Mouse (Mus musculus) midbrain, embryonic 14.5 days (tissue): ENCODE results near the gene Spns3. TPM values are rescaled to one million over a fixed set of nuclear protein-coding genes. Genes with fewer than 3 reads are reported as not detected.
A peak's percentile ranks its signal among the peaks of the same experiment; 100 is the strongest.

ENCODE experiments used
- ATAC-seq: fragments of 200-750 bp; cut with Nextera tagmentation; 2 replicates; pipeline ENCODE4 v1.8.0; 2017; ENCODE audit warnings: moderate number of reproducible peaks, moderate library complexity; ENCODE audit not compliant: low FRiP score, low TSS enrichment
- DNase-seq: peaks from one replicate; pipeline ENCODE4 v3.0.0-alpha.2; 2015
- H3K27ac ChIP-seq: fragments of 300-500 bp; sonication (generic); replicated peaks from 2 replicates; pipeline ENCODE4 v1.5.1; 2014; ENCODE audit warnings: mild to moderate bottlenecking, low read depth, low read length, moderate library complexity
- H3K27me3 ChIP-seq: fragments of 300-500 bp; sonication (generic); 2 replicates; pipeline ENCODE4 v1.6.1; 2014; ENCODE audit warnings: low read length, control low read depth, mixed read lengths; ENCODE audit not compliant: control insufficient read depth, insufficient read depth
- H3K36me3 ChIP-seq: fragments of 300-500 bp; sonication (generic); 2 replicates; pipeline ENCODE4 v1.6.1; 2014; ENCODE audit warnings: low read length, control low read depth; ENCODE audit not compliant: control insufficient read depth, insufficient read depth
- H3K4me1 ChIP-seq: fragments of 300-500 bp; sonication (generic); 2 replicates; pipeline ENCODE4 v1.6.1; 2014; ENCODE audit warnings: mild to moderate bottlenecking, antibody characterized with exemption, low read length, control low read depth; ENCODE audit not compliant: control insufficient read depth, insufficient read depth
- H3K4me2 ChIP-seq: fragments of 300-500 bp; sonication (generic); 2 replicates; pipeline ENCODE4 v1.6.1; 2014; ENCODE audit warnings: mild to moderate bottlenecking, low read length, moderate library complexity
- H3K4me3 ChIP-seq: fragments of 300-500 bp; sonication (generic); replicated peaks from 2 replicates; pipeline ENCODE4 v1.5.1; 2014; ENCODE audit warnings: low read depth, low read length
- H3K9ac ChIP-seq: fragments of 300-500 bp; sonication (generic); replicated peaks from 2 replicates; pipeline ENCODE4 v1.6.1; 2014; ENCODE audit warnings: mild to moderate bottlenecking, low read length, moderate library complexity
- H3K9me3 ChIP-seq: fragments of 300-500 bp; sonication (generic); 2 replicates; pipeline ENCODE4 v1.6.1; 2016; ENCODE audit warnings: low read length, control low read depth, mixed read lengths; ENCODE audit not compliant: control insufficient read depth
- WGBS: fragments of 180-500 bp; shearing (Covaris S2); extraction: QIAGEN DNeasy Blood & Tissue Kit; methylation state at CpG from one replicate; pipeline ENCODE4 v1.1.7; 2014; 5-methylcytosine and 5-hydroxymethylcytosine counted together
- polyA plus RNA-seq: library from polyadenylated mRNA; unstranded; fragments of >200 nt; fragmentation: Nextera tagmentation; extraction: Ambion mirVana; gene quantifications from 2 replicates; pipeline ENCODE4 v1.2.1, GENCODE M21; 2014

The Spns3 gene
- polyA plus RNA-seq, 1 experiment from 2014 or later: not detected

DNA sequence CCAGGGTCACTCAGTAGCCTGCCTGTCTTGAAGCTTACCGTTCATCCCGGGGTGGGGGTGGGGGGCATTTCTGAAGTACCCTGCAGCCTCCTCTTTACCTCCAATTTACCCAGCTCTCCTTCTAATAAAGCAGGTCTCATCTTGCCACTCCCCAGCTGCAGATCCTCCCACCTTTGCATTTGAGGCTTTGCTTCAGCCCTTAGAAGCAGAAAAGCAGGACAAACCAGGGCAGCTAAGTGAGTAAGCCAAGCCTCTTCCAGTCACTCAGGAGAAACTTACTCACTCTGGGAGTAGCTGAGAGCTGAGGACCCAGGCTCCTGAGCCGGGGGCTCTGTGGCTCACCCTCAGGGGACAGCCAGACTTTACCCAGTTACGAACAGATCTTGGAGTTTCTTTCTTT lies 28.2 kb upstream of the Spns3 start:
- WGBS: 82% methylated on average over 4 of the region's 4 CpGs
- no peak overlapping the region for H3K4me2 ChIP-seq
- H3K36me3 ChIP-seq: no peaks in the 10 kb centered on the region
- H3K9ac ChIP-seq: no peak overlapping the region
- no peaks in the 10 kb centered on the region for H3K27me3 ChIP-seq
- H3K27ac ChIP-seq: no peak overlapping the region
- no peak overlapping the region for H3K4me3 ChIP-seq
- DNase-seq: no peak
- ATAC-seq: no peak
- H3K4me1 ChIP-seq: peaks cover 7% of the 10 kb centered on the region; the same call in 1 of the 2 replicates
- no peaks in the 10 kb centered on the region for H3K9me3 ChIP-seq

DNA sequence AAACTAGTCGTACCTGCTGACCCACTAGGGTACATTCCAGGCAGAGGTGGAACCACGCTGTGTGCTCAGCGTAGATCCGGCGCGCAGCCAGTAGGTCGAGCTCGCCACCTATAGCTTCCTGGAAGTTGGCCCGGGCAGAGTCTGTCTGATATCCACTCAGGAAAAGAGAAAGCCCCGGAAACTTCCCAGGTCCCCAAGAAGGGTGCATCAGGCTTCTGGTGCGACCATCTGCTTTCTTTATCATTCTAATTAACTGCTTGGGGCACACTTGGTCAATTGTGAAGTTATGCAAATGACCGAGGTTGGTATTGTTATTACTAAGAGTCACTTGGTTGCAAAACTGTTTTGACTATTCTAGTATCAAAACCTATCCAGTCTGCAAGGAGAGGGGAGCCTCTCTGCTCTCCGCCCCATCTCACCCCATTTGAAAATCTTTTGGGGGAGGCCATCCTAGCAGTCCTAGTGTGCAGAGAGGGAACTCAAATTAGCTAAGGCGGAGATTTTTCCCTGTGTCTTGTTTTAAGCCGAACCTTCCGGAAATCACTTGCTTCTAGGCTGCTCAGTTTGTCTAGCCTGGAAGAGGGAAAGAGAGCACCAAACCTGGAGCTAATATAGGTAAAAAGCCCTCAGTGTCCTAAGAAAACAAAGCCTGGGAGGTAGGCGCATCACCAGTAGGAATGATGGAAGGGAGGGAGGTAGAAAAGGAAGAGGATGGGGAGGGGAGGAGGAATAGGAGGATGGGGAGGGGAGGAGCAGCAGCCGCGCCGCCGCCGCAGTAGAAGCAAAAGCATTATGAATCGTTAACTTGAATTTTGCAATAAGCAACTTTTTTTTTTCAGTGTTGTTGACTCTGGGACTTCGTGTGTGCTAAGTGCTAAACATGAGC lies 26.4 kb upstream of the Spns3 start:
- Histone ChIP-seq H3K4me1 (peaks cover 7% of the 10 kb centered on the region; the same call in 1 of the 2 replicates), H3K4me2 (peak overlapping the region; percentile 50), H3K36me3 (no peaks in the 10 kb centered on the region), H3K27me3 (no peaks in the 10 kb centered on the region), H3K4me3 (peak overlapping the region; percentile 23), H3K9ac (peak overlapping the region; percentile 34; the same call in 1 of the 2 replicates), H3K27ac (peak overlapping the region; percentile 10; the same call in 1 of the 2 replicates), H3K9me3 (no peaks in the 10 kb centered on the region)
- no peak; the same call in 1 of the 2 replicates for ATAC-seq
- WGBS: 3% methylated on average over 24 of the region's 24 CpGs
- peak; percentile 53 for DNase-seq

GRCm38 (mm10) chr11:72576111-72576465 lies 25.8 kb upstream of the Spns3 start:
- Histone ChIP-seq H3K4me3 (peak overlapping the region; percentile 23; the same call in 1 of the 2 replicates), H3K36me3 (no peaks in the 10 kb centered on the region), H3K9ac (no peak overlapping the region), H3K4me1 (peaks cover 7% of the 10 kb centered on the region; the same call in 1 of the 2 replicates), H3K27ac (peak overlapping the region; percentile 10; the same call in 1 of the 2 replicates), H3K4me2 (peak overlapping the region; percentile 50), H3K9me3 (no peaks in the 10 kb centered on the region), H3K27me3 (0 out of 2 replicates have a peak, but pooled peaks cover 4% of the 10 kb centered on the region)
- WGBS: 31% methylated on average over 7 of the region's 7 CpGs
- ATAC-seq: no peak
- DNase-seq: peak; percentile 11

DNA sequence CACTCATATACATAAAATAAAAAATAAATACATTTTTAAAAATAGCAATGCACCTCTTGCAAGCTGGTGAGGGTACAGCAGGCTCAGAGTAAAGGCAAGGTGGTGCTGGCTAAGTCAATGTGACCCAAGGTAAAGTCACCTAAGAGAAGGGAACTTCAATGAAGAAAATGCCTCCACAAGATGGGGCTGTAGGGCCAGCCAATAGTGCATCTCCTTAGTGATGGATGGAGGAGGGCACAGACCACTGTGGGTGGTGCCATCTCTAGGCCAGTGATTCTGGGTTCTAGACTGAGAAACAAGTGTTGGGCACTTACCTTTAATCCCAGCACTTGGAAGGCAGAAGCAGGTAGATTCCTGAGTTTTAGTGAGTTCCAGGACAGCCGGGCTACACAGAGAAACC lies 23.5 kb upstream of the Spns3 start:
- Histone ChIP-seq H3K27me3 (0 out of 2 replicates have a peak, but pooled peaks cover 4% of the 10 kb centered on the region), H3K36me3 (no peaks in the 10 kb centered on the region), H3K9me3 (no peaks in the 10 kb centered on the region), H3K27ac (no peak overlapping the region), H3K4me3 (no peak overlapping the region), H3K4me2 (no peak overlapping the region), H3K9ac (no peak overlapping the region), H3K4me1 (peaks cover 7% of the 10 kb centered on the region; the same call in 1 of the 2 replicates)
- peak; percentile 31 for DNase-seq
- no peak for ATAC-seq
- WGBS: 96% methylated on average over 1 of the region's 1 CpGs

DNA sequence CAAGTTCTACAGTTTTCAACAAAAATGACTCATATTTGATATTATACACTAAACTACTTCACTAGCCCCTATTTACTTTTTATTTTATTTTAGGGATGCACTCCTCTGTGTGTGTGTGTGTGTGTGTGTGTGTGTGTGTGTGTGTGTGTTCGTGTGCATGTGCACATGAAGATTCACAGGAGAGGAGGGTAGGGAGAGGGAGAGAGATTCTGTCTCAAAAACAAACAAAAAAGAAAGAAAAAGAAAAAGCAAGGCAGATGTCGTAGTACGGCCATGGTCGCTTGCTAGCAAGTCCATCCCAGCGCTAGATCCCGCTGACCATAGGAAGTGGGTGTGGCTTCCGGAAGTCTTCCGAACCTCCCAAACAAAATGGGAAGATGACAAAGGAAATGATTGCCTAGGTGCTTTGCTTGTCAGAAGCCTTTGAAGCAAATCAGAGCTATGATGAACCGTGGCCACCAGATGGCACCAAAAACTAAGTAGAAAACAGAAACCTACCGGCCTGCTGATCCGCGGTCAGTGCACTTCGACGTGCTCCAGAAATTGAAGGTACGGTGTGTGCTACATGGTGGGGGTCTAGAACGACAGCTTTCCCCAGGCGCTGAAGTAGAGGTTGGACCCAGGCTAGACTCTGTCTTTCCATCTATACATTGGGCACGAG lies 20.1 kb upstream of the Spns3 start:
- no peak overlapping the region for H3K27ac ChIP-seq

GRCm38 (mm10) chr11:72569671-72570318 lies 19.5 kb upstream of the Spns3 start:
- H3K36me3 ChIP-seq: no peaks in the 10 kb centered on the region
- peak overlapping the region; percentile 29; the same call in 1 of the 2 replicates for H3K4me3 ChIP-seq
- peak overlapping the region; percentile 39; the same call in 1 of the 2 replicates for H3K9ac ChIP-seq
- ATAC-seq (no peak), DNase-seq (peak; percentile 20)
- H3K27me3 ChIP-seq: 0 out of 2 replicates have a peak, but pooled peaks cover 4% of the 10 kb centered on the region
- H3K27ac ChIP-seq: no peak overlapping the region
- peak overlapping the region; percentile 53; the same call in 1 of the 2 replicates for H3K4me2 ChIP-seq
- WGBS: 70% methylated on average over 11 of the region's 11 CpGs
- no peaks in the 10 kb centered on the region for H3K4me1 ChIP-seq
- H3K9me3 ChIP-seq: no peaks in the 10 kb centered on the region

More for the DNA sequence above, 20.1 kb upstream of the Spns3 start:
- no peaks in the 10 kb centered on the region for H3K9me3 ChIP-seq
- peak overlapping the region; percentile 39; the same call in 1 of the 2 replicates for H3K9ac ChIP-seq
- H3K4me2 ChIP-seq: peak overlapping the region; percentile 53
- H3K27me3 ChIP-seq: 0 out of 2 replicates have a peak, but pooled peaks cover 4% of the 10 kb centered on the region
- peak overlapping the region; percentile 29 for H3K4me3 ChIP-seq
- no peaks in the 10 kb centered on the region for H3K36me3 ChIP-seq
- peak; percentile 72; the same call in 1 of the 2 replicates for ATAC-seq
- H3K4me1 ChIP-seq: no peaks in the 10 kb centered on the region
- peak; percentile 95 for DNase-seq
- WGBS: 3% methylated on average over 18 of the region's 18 CpGs

DNA sequence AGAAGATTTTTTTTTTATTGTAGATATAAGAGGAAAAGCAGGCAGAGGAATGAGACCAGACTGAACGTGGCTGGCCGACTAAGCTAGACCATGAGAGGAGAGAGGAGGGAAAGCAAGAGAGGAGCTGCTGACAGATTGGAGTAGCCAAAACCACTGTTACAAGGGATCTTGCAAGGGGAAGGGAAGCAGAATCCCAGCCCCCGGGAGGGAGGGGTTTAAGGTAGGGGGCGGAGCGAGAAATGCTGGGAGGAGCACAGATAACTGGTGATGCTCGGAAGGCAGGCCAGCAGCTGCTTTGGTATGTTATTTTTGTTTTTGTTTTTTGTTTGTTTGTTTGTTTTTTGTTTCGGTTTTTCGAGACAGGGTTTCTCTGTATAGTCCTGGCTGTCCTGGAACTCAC lies 18.7 kb upstream of the Spns3 start:
- DNase-seq (no peak), ATAC-seq (no peak)
- WGBS: 63% methylated on average over 8 of the region's 8 CpGs
- H3K9ac ChIP-seq: no peak overlapping the region
- H3K4me1 ChIP-seq: no peaks in the 10 kb centered on the region
- no peaks in the 10 kb centered on the region for H3K36me3 ChIP-seq
- H3K27me3 ChIP-seq: 0 out of 2 replicates have a peak, but pooled peaks cover 4% of the 10 kb centered on the region
- H3K4me3 ChIP-seq: no peak overlapping the region
- H3K27ac ChIP-seq: no peak overlapping the region
- H3K9me3 ChIP-seq: no peaks in the 10 kb centered on the region
- no peak overlapping the region for H3K4me2 ChIP-seq

GRCm38 (mm10) chr11:72566816-72567338 lies 16.6 kb upstream of the Spns3 start:
- H3K27me3 ChIP-seq: 0 out of 2 replicates have a peak, but pooled peaks cover 4% of the 10 kb centered on the region
- no peak overlapping the region for H3K9ac ChIP-seq
- H3K4me3 ChIP-seq: no peak overlapping the region
- H3K4me2 ChIP-seq: no peak overlapping the region
- DNase-seq: no peak
- no peaks in the 10 kb centered on the region for H3K4me1 ChIP-seq
- 49% methylated on average over 10 of the region's 10 CpGs for WGBS
- no peak overlapping the region for H3K27ac ChIP-seq
- no peak for ATAC-seq
- H3K9me3 ChIP-seq: no peaks in the 10 kb centered on the region
- no peaks in the 10 kb centered on the region for H3K36me3 ChIP-seq
